Mouse (Mus musculus) layer of hippocampus, postnatal 14 days (tissue): Measurements from ENCODE around the gene Gm28557. TPM values are rescaled to one million over a fixed set of nuclear protein-coding genes. Genes with fewer than 3 reads are reported as not detected.

Source experiments
- total RNA-seq, 2 experiments: library from RNA; stranded (reverse); gene quantifications; 2 replicates each; pipeline ENCODE4 v1.2.3; 2021

Gene Gm28557
- total RNA-seq, 2 experiments from 2014 or later: 2.3 to 2.7 TPM

Other genes starting within 250 kb of the Gm28557 start
- gene Gm10767, start 203.7 kb downstream of the Gm28557 start, total RNA-seq: 1 to 10 TPM; 2.5 to 2.7 TPM
- gene Zfp712, start 47.4 kb downstream of the Gm28557 start, total RNA-seq: 1 to 10 TPM; 4.4 to 5.0 TPM
- gene Zfp708, start 10.6 kb downstream of the Gm28557 start, total RNA-seq: 1 to 10 TPM; 2.9 to 3.5 TPM
- under 1 TPM; 0.12 to 0.44 TPM for gene Rslcan18, start 7.7 kb upstream of the Gm28557 start, total RNA-seq
- 10 to 100 TPM in 1 of 2 experiments, 1 to 10 TPM in 1; 9.4 to 10.6 TPM for gene Zfp759, start 13.1 kb upstream of the Gm28557 start, total RNA-seq
- gene Rsl1, start 64.6 kb upstream of the Gm28557 start, total RNA-seq: 1 to 10 TPM; 5.2 to 5.5 TPM
- gene Zfp455, start 85.9 kb upstream of the Gm28557 start, total RNA-seq: 1 to 10 TPM; 2.8 TPM
- 10 to 100 TPM; 18.4 to 20.1 TPM for gene Zfp458, start 169.9 kb upstream of the Gm28557 start, total RNA-seq
- 1 to 10 TPM; 5.4 to 6.3 TPM for gene Zfp457, start 197.9 kb upstream of the Gm28557 start, total RNA-seq
- gene Zfp595, start 224.0 kb upstream of the Gm28557 start, total RNA-seq: 1 to 10 TPM; 3.0 to 3.2 TPM